Mouse (Mus musculus) heart, postnatal 0 days (tissue): ENCODE results near the gene Tmem213.

ENCODE experiments used
- CTCF ChIP-seq: IDR thresholded peaks from 2 replicates; pipeline ENCODE4 v1.5.1; 2016; ENCODE audit warnings: antibody characterized with exemption, control low read depth, low read depth
- EP300 ChIP-seq: IDR thresholded peaks from 2 replicates; pipeline ENCODE4 v1.6.1; 2016; ENCODE audit warnings: antibody characterized with exemption, low read depth

- TF ChIP-seq CTCF: no peak
- no peak for TF ChIP-seq EP300
Measured at GRCm38 (mm10) chr6:38145463-38146065, 36.5 kb downstream of the Tmem213 start.
